Mouse (Mus musculus): ENCODE results near the gene Hmox2. TPM values are rescaled to one million over a fixed set of nuclear protein-coding genes. Genes with fewer than 3 reads are reported as not detected.
"Not testable (repeated sequence)": the region's sequence is repeated elsewhere in the genome, so short reads cannot be mapped to it uniquely, and the experiment has no call there.

Hmox2 gene
- polyA plus RNA-seq, 1 experiment from 2014 or later: 83.1 TPM

DNA sequence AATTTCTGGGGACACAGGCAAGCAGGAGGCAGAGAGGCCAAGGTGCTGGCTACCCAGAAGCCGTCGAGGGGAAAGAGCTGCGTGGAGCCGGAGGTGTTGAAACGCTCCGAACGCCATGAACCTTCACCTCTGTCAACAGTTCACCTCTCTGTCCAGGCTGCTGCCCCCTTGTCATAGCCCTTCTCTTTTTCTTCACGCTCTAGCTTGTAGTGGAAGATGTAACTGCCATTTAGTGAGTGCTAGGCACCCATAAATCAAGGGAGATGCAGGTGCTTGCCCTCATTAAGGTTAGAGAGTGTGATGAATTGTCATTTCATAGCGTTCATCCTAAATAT, 41.7 kb upstream of the Hmox2 start:
- peaks cover 8% of the 10 kb centered on the region for H3K36me3 ChIP-seq (ENCODE audit: control insufficient read depth, insufficient read depth)
- H3K4me2 ChIP-seq (ENCODE audit: low read length): peak overlapping the region; percentile 95
- ATAC-seq: no peak; the same call in 1 of the 2 replicates
- 3% methylated on average over 9 of the region's 9 CpGs for WGBS
- no peak overlapping the region for H3K27ac ChIP-seq (ENCODE audit: low read length)
- H3K4me1 ChIP-seq (replicated peaks; ENCODE audit: control insufficient read depth, insufficient read depth, low read length): peaks cover 15% of the 10 kb centered on the region
- no peaks in the 10 kb centered on the region for H3K9me3 ChIP-seq (ENCODE audit: control insufficient read depth, low read length)
- peak overlapping the region; percentile 93 for H3K4me3 ChIP-seq (replicated peaks; ENCODE audit: low read length)
- peak overlapping the region; percentile 96 for H3K9ac ChIP-seq (replicated peaks; ENCODE audit: low read depth, low read length)
- no peaks in the 10 kb centered on the region for H3K27me3 ChIP-seq (replicated peaks; ENCODE audit: control insufficient read depth, insufficient read depth, low read length)

DNA sequence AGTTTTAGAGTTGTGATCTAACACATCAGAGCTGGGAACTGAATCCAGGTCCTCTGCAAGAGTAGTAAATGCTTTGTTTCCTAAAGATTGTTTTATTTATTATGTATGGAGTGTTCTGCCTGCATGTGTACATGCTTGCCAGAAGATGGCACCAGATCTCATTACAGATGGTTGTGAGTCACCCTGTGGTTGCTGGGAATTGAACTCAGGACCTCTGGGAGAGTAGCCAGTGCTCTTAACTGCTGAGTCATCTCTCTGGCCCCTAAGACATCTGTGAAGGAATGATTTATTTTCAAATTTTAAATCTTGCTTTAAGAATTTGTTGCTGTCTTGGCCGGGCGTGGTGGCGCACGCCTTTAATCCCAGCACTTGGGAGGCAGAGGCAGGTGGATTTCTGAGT, 36.8 kb upstream of the Hmox2 start:
- H3K27ac ChIP-seq (ENCODE audit: low read length); ATAC-seq; H3K4me2 ChIP-seq (ENCODE audit: low read length); H3K9me3 ChIP-seq (ENCODE audit: control insufficient read depth, low read length); H3K4me3 ChIP-seq (replicated peaks; ENCODE audit: low read length); H3K4me1 ChIP-seq (replicated peaks; ENCODE audit: control insufficient read depth, insufficient read depth, low read length); H3K9ac ChIP-seq (replicated peaks; ENCODE audit: low read depth, low read length); H3K27me3 ChIP-seq (replicated peaks; ENCODE audit: control insufficient read depth, insufficient read depth, low read length): not testable (repeated sequence)
- peaks cover 30% of the 10 kb centered on the region for H3K36me3 ChIP-seq (ENCODE audit: control insufficient read depth, insufficient read depth)
- WGBS: 100% methylated on average over 4 of the region's 4 CpGs

DNA sequence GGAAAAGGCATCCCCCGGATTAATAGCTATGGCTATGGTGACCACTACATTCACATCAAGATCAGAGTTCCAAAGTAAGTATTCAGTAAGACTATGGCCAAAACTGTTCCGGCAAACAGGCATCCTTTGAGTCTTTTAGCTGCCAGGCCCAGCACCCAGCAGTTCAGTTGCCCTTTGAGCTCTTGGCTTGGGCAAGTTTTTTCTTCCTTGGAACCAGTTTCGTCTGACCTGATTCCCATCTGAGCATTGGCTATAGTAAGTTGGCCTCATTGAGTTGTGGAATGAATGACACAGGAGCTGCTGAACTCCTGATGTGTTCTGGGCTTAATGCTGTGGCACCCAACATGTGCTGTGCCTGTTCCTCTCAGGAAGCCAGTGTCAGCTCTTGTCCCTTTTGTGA, 24.9 kb upstream of the Hmox2 start:
- Histone ChIP-seq H3K36me3 (ENCODE audit: control insufficient read depth, insufficient read depth) (peaks cover 47% of the 10 kb centered on the region), H3K9me3 (ENCODE audit: control insufficient read depth, low read length) (no peaks in the 10 kb centered on the region), H3K27ac (ENCODE audit: low read length) (no peak overlapping the region), H3K27me3 (replicated peaks; ENCODE audit: control insufficient read depth, insufficient read depth, low read length) (no peaks in the 10 kb centered on the region), H3K4me2 (ENCODE audit: low read length) (no peak overlapping the region), H3K4me1 (replicated peaks; ENCODE audit: control insufficient read depth, insufficient read depth, low read length) (no peaks in the 10 kb centered on the region), H3K4me3 (replicated peaks; ENCODE audit: low read length) (no peak overlapping the region), H3K9ac (replicated peaks; ENCODE audit: low read depth, low read length) (no peak overlapping the region)
- ATAC-seq: no peak
- 94% methylated on average over 3 of the region's 3 CpGs for WGBS

DNA sequence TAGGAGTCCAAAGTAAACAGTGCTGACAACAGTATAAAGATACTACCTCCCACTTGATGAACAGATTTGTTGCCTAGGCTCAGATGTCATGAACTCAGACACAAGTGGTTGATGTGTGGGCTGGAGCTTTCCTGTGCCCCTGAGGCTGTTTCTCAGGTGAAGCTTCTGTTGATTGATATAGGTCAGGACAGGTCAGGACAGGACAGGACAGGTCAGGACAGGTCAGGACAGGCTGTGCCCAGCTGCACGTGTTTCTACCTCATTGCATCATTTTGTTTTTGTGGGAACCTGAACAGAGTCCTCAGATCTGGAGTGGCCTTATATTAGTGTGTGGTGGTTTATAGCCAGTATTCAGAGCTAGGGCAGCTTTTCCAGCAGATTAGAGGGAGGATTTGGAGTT, 23.5 kb upstream of the Hmox2 start:
- no peak overlapping the region for H3K4me3 ChIP-seq (replicated peaks; ENCODE audit: low read length)
- WGBS: 74% methylated on average over 1 of the region's 1 CpGs

GRCm38 (mm10) chr16:4705541-4705940, 20.6 kb upstream of the Hmox2 start:
- Histone ChIP-seq H3K36me3 (ENCODE audit: control insufficient read depth, insufficient read depth) (peaks cover 33% of the 10 kb centered on the region), H3K27me3 (replicated peaks; ENCODE audit: control insufficient read depth, insufficient read depth, low read length) (no peaks in the 10 kb centered on the region), H3K4me1 (replicated peaks; ENCODE audit: control insufficient read depth, insufficient read depth, low read length) (no peaks in the 10 kb centered on the region), H3K4me2 (ENCODE audit: low read length) (no peak overlapping the region), H3K9me3 (ENCODE audit: control insufficient read depth, low read length) (no peaks in the 10 kb centered on the region), H3K4me3 (replicated peaks; ENCODE audit: low read length) (no peak overlapping the region), H3K27ac (ENCODE audit: low read length) (no peak overlapping the region), H3K9ac (replicated peaks; ENCODE audit: low read depth, low read length) (no peak overlapping the region)
- 70% methylated on average over 4 of the region's 4 CpGs for WGBS
- ATAC-seq: no peak

More for the DNA sequence above, 23.5 kb upstream of the Hmox2 start:
- Histone ChIP-seq H3K4me1 (replicated peaks; ENCODE audit: control insufficient read depth, insufficient read depth, low read length) (no peaks in the 10 kb centered on the region), H3K4me2 (ENCODE audit: low read length) (no peak overlapping the region), H3K27me3 (replicated peaks; ENCODE audit: control insufficient read depth, insufficient read depth, low read length) (no peaks in the 10 kb centered on the region), H3K36me3 (ENCODE audit: control insufficient read depth, insufficient read depth) (peaks cover 42% of the 10 kb centered on the region), H3K9ac (replicated peaks; ENCODE audit: low read depth, low read length) (no peak overlapping the region), H3K27ac (ENCODE audit: low read length) (no peak overlapping the region), H3K9me3 (ENCODE audit: control insufficient read depth, low read length) (no peaks in the 10 kb centered on the region)
- ATAC-seq: no peak

DNA sequence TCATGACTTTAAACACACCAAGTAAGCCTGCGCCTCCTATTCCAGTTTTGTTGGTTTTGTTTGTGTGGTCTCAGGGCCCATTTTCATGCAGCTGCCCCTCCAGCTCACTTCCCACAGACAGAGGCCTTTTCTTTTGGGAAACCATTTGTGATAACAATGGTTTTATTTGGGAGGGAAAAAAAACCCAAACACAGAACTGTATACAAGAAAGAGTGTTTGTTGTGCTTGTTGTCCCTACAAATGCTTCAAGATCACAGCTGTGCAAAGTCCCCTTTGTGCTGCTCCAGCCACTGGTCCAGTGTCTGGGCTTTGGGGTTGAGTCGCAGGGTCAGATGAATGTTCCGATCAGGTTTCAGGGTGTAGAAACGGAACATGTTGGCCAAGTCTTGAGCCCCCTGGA, 15.0 kb upstream of the Hmox2 start:
- Histone ChIP-seq H3K36me3 (ENCODE audit: control insufficient read depth, insufficient read depth) (peaks cover 24% of the 10 kb centered on the region), H3K27me3 (replicated peaks; ENCODE audit: control insufficient read depth, insufficient read depth, low read length) (no peaks in the 10 kb centered on the region), H3K4me1 (replicated peaks; ENCODE audit: control insufficient read depth, insufficient read depth, low read length) (no peaks in the 10 kb centered on the region), H3K9me3 (ENCODE audit: control insufficient read depth, low read length) (no peaks in the 10 kb centered on the region), H3K4me3 (replicated peaks; ENCODE audit: low read length) (no peak overlapping the region), H3K27ac (ENCODE audit: low read length) (no peak overlapping the region), H3K4me2 (ENCODE audit: low read length) (no peak overlapping the region), H3K9ac (replicated peaks; ENCODE audit: low read depth, low read length) (no peak overlapping the region)
- no peak for ATAC-seq
- 94% methylated on average over 4 of the region's 4 CpGs for WGBS

DNA sequence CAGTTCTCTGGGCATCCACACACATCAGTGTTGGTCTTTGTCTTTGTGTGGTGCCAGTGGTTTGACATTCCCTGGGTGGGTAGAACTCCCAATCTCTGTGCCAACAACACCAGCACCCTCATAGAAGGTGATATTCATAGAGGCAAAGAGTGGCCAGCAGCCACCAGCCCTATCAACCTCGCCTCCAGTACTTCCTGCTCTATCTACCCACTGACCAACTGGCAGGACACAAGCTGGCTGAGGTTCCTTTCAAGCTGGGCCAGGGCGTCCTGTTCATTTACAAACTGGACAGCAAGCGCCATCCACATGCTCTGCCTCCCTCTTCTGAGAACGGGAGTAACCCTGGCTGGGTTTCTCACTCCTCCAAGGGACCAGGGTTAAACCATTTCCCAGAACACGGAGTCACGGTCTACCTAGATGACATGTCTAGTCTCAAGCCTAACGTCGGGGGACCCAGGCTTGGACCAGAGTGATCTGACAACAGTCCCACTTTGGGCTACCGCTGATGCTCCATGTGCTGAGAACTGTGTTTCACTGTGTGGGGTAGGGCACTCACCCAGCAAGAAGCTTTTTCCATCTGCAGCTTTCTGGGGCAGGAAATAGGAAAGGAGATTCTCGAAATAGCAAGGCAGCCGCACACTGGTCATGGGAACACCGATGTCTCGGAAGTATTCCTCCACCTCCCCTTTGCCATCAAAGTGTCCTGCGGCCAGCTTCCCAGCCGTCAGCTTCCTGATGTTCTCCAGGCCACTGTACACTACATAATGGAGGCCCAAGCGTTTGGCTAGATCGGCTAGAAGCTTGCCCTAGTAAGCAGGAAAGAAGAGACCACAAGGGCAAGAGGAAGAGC, 12.1 kb upstream of the Hmox2 start:
- H3K4me1 ChIP-seq (replicated peaks; ENCODE audit: control insufficient read depth, insufficient read depth, low read length): peaks cover 7% of the 10 kb centered on the region
- WGBS: 92% methylated on average over 17 of the region's 17 CpGs
- no peak overlapping the region for H3K9ac ChIP-seq (replicated peaks; ENCODE audit: low read depth, low read length)
- H3K27me3 ChIP-seq (replicated peaks; ENCODE audit: control insufficient read depth, insufficient read depth, low read length): no peaks in the 10 kb centered on the region
- H3K4me2 ChIP-seq (ENCODE audit: low read length): no peak overlapping the region
- H3K36me3 ChIP-seq (ENCODE audit: control insufficient read depth, insufficient read depth): peaks cover 21% of the 10 kb centered on the region
- ATAC-seq: no peak
- no peaks in the 10 kb centered on the region for H3K9me3 ChIP-seq (ENCODE audit: control insufficient read depth, low read length)
- no peak overlapping the region for H3K27ac ChIP-seq (ENCODE audit: low read length)
- no peak overlapping the region for H3K4me3 ChIP-seq (replicated peaks; ENCODE audit: low read length)

GRCm38 (mm10) chr16:4717866-4718265, 8.3 kb upstream of the Hmox2 start:
- H3K27me3 ChIP-seq (replicated peaks; ENCODE audit: control insufficient read depth, insufficient read depth, low read length): no peaks in the 10 kb centered on the region
- no peak for ATAC-seq
- H3K4me2 ChIP-seq (ENCODE audit: low read length): peak overlapping the region; percentile 71
- H3K27ac ChIP-seq (ENCODE audit: low read length): no peak overlapping the region
- peaks cover 7% of the 10 kb centered on the region for H3K36me3 ChIP-seq (ENCODE audit: control insufficient read depth, insufficient read depth)
- WGBS: 53% methylated on average over 3 of the region's 3 CpGs
- H3K4me1 ChIP-seq (replicated peaks; ENCODE audit: control insufficient read depth, insufficient read depth, low read length): peaks cover 7% of the 10 kb centered on the region
- peak overlapping the region; percentile 59 for H3K4me3 ChIP-seq (replicated peaks; ENCODE audit: low read length)
- H3K9ac ChIP-seq (replicated peaks; ENCODE audit: low read depth, low read length): no peak overlapping the region; the same call in 1 of the 2 replicates
- H3K9me3 ChIP-seq (ENCODE audit: control insufficient read depth, low read length): no peaks in the 10 kb centered on the region

DNA sequence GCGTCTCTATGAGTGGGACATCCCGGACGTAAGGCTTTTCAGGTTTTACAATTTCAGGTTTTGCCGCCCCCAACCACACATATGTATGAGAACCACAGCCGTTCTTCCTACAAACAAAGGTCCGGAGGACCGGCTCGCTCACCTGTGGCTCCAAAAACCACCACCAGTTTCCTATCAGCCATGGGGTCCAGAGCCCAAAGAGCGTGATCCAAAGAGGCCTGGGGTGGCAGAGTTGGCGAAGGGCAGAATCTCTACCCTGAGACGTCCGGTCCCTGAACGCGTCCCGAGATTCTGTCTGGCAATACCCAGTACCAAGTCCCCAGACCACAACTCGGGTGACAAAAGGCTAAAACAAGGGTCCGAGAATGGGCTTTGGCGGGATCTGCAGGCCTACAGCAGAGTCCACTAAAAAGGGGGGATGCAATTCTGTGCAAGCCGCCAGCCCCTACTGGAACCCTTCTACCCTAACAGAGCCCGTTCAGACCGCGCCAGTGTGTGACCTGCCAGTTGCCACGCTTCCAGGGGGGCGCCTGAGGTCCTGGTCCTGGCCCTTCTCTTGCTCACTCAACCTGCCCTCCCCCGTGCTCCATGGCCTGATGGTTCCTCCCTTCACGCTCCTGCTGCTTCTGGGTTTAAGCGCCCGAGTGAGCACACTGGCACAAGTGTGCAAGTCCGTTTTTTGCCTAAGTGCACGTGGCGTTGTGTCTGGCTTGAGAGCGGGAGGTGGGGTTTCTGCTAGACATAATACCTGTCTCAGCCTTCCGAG, 7.2 kb upstream of the Hmox2 start, which contains the start of gene Nmral1:
Gene Nmral1 (minus strand): TSS at position 604 of the 766 bp plus-strand sequence.
- Histone ChIP-seq H3K4me1 (replicated peaks; ENCODE audit: control insufficient read depth, insufficient read depth, low read length) (peaks cover 7% of the 10 kb centered on the region), H3K27ac (ENCODE audit: low read length) (peak within 1 kb of the TSS; percentile 80), H3K36me3 (ENCODE audit: control insufficient read depth, insufficient read depth) (peaks cover 4% of the 10 kb centered on the region; the same call in 1 of the 2 replicates), H3K9ac (replicated peaks; ENCODE audit: low read depth, low read length) (peak within 1 kb of the TSS; percentile 73), H3K4me2 (ENCODE audit: low read length) (peak within 1 kb of the TSS; percentile 71), H3K27me3 (replicated peaks; ENCODE audit: control insufficient read depth, insufficient read depth, low read length) (no peaks in the 10 kb centered on the region), H3K9me3 (ENCODE audit: control insufficient read depth, low read length) (no peaks in the 10 kb centered on the region), H3K4me3 (replicated peaks; ENCODE audit: low read length) (peak within 1 kb of the TSS; percentile 59)
- 15% methylated on average over 33 of the region's 33 CpGs for WGBS
- ATAC-seq: peak; percentile 88
